20 mouse cellular contexts compared by ENCODE assay signal in genomic region chr12:106904202-106904601, GRCm38 (mm10).
DNase-seq lines count a peak whose midpoint lies in the region; ATAC-seq and TF ChIP-seq lines count a peak whose summit lies in the region.
"Had no signal": no experiment of that assay in that cellular context is flagged by ENCODE, and none has a peak within 500 bp of the region (broad histone marks: within the 10 kb centered on the region; RNA-seq: fewer than 3 reads in every experiment).

No protein-coding gene starts in this region.

- no peak overlapping the region for H3K4me2 ChIP-seq in heart, embryonic 11.5 days
- no peak overlapping the region for H3K4me2 ChIP-seq in kidney, embryonic 14.5 days (replicated peaks; ENCODE audit: low read depth, low read length)
- H3K4me2 ChIP-seq in heart, postnatal 0 days (ENCODE audit: low read depth, low read length) = no peak overlapping the region
- H3K4me2 ChIP-seq in hindbrain, embryonic 11.5 days (replicated peaks; ENCODE audit: low read depth, low read length) = no peak overlapping the region
- H3K4me2 ChIP-seq: embryonic facial prominence, embryonic 15.5 days; liver, embryonic 13.5 days; lung, embryonic 14.5 days; midbrain, embryonic 15.5 days; neural tube, embryonic 12.5 days had no signal

- DNase-seq in heart, adult 18-20 months = peak; percentile 8 to 18
- DNase-seq in kidney, adult 8-10 months = peak; percentile 5 to 11
- DNase-seq in heart, postnatal 0 days (ENCODE audit: low spot score) = peak; percentile 43
- peak; percentile 16 for DNase-seq in heart, postnatal 4 days
- no peak for DNase-seq in hindbrain, embryonic 11.5 days (ENCODE audit: low spot score)
- DNase-seq: cerebellum, adult 11 months; cerebellum, adult 9-11 months; layer of hippocampus, adult 9-11 months; liver, embryonic 13.5 days; lung, embryonic 14.5 days; right cerebral cortex, postnatal 25 days had no signal

- no peaks in the 10 kb centered on the region for H3K36me3 ChIP-seq in heart, embryonic 11.5 days (ENCODE audit: control insufficient read depth, insufficient read depth, low read length)
- no peaks in the 10 kb centered on the region for H3K36me3 ChIP-seq in kidney, embryonic 14.5 days (ENCODE audit: control insufficient read depth, insufficient read depth, low read length)
- H3K36me3 ChIP-seq in heart, postnatal 0 days (replicated peaks; ENCODE audit: control insufficient read depth, insufficient read depth, low read length) = no peaks in the 10 kb centered on the region
- H3K36me3 ChIP-seq in hindbrain, embryonic 11.5 days (ENCODE audit: control insufficient read depth, insufficient read depth, low read length) = no peaks in the 10 kb centered on the region
- H3K36me3 ChIP-seq: embryonic facial prominence, embryonic 15.5 days; hindbrain, embryonic 10.5 days; liver, embryonic 13.5 days; midbrain, embryonic 15.5 days; neural tube, embryonic 12.5 days had no signal

- 50% methylated on average over 5 of the region's 5 CpGs for WGBS in heart, embryonic 11.5 days (ENCODE audit: insufficient replicate concordance)
- 69% methylated on average over 5 of the region's 5 CpGs for WGBS in kidney, embryonic 14.5 days
- WGBS in heart, postnatal 0 days = 28% methylated on average over 5 of the region's 5 CpGs
- 85% methylated on average over 5 of the region's 5 CpGs for WGBS in hindbrain, embryonic 11.5 days

- TF ChIP-seq EP300 in heart, postnatal 0 days (IDR thresholded peaks at IDR 0.05; ENCODE audit: low read depth) = no peak

- H3K4me1 ChIP-seq in heart, embryonic 11.5 days (ENCODE audit: control insufficient read depth, insufficient read depth, low read length) = peaks cover 2% of the 10 kb centered on the region; the same call in 1 of the 2 replicates
- H3K4me1 ChIP-seq in kidney, embryonic 14.5 days (ENCODE audit: control insufficient read depth, insufficient read depth, low read length) = no peaks in the 10 kb centered on the region
- H3K4me1 ChIP-seq in heart, postnatal 0 days (ENCODE audit: control insufficient read depth, insufficient read depth) = peaks cover 13% of the 10 kb centered on the region
- no peaks in the 10 kb centered on the region for H3K4me1 ChIP-seq in hindbrain, embryonic 11.5 days (replicated peaks; ENCODE audit: control insufficient read depth, insufficient read depth, low read length)
- H3K4me1 ChIP-seq: liver, embryonic 13.5 days; midbrain, embryonic 15.5 days; neural tube, embryonic 12.5 days had no signal

- no peaks in the 10 kb centered on the region for H3K9me3 ChIP-seq in heart, embryonic 11.5 days (replicated peaks; ENCODE audit: control insufficient read depth, low read length)
- H3K9me3 ChIP-seq in kidney, embryonic 14.5 days (ENCODE audit: control insufficient read depth, low read length) = no peaks in the 10 kb centered on the region
- no peaks in the 10 kb centered on the region for H3K9me3 ChIP-seq in heart, postnatal 0 days (replicated peaks; ENCODE audit: control insufficient read depth, low read length)
- no peaks in the 10 kb centered on the region for H3K9me3 ChIP-seq in hindbrain, embryonic 11.5 days (ENCODE audit: control insufficient read depth, low read length)
- H3K9me3 ChIP-seq: embryonic facial prominence, embryonic 15.5 days; hindbrain, embryonic 10.5 days; liver, embryonic 13.5 days; midbrain, embryonic 15.5 days; neural tube, embryonic 12.5 days had no signal

- no peak; the same call in 1 of the 2 replicates for ATAC-seq in heart, embryonic 11.5 days (replicated peaks; ENCODE audit: insufficient number of reproducible peaks, low FRiP score, low TSS enrichment)
- no peak for ATAC-seq in kidney, embryonic 14.5 days (ENCODE audit: low FRiP score, low TSS enrichment)
- peak; percentile 80 for ATAC-seq in heart, postnatal 0 days (ENCODE audit: insufficient read depth, low read depth)
- no peak for ATAC-seq in hindbrain, embryonic 11.5 days (ENCODE audit: low FRiP score)
- ATAC-seq: forebrain, embryonic 14.5 days; hindbrain, postnatal 0 days; intestine, embryonic 16.5 days; midbrain, embryonic 15.5 days had no signal

- no peak for TF ChIP-seq CTCF in heart, postnatal 0 days (IDR thresholded peaks at IDR 0.05; ENCODE audit: low read depth)

- H3K4me3 ChIP-seq in heart, embryonic 11.5 days (ENCODE audit: low read depth, low read length) = no peak overlapping the region
- no peak overlapping the region for H3K4me3 ChIP-seq in kidney, embryonic 14.5 days (ENCODE audit: low read length)
- no peak overlapping the region for H3K4me3 ChIP-seq in heart, postnatal 0 days (ENCODE audit: low read depth, low read length)
- no peak overlapping the region for H3K4me3 ChIP-seq in hindbrain, embryonic 11.5 days (ENCODE audit: low read depth, low read length)
- H3K4me3 ChIP-seq: embryonic facial prominence, embryonic 15.5 days; hindbrain, embryonic 10.5 days; liver, embryonic 13.5 days; midbrain, embryonic 15.5 days; neural tube, embryonic 12.5 days had no signal

- no peaks in the 10 kb centered on the region for H3K27me3 ChIP-seq in heart, embryonic 11.5 days (ENCODE audit: control insufficient read depth, insufficient read depth, low read length)
- no peaks in the 10 kb centered on the region for H3K27me3 ChIP-seq in kidney, embryonic 14.5 days (ENCODE audit: control insufficient read depth, insufficient read depth, low read length)
- 0 out of 2 replicates have a peak, but pooled peaks cover 6% of the 10 kb centered on the region for H3K27me3 ChIP-seq in heart, postnatal 0 days (ENCODE audit: control insufficient read depth, insufficient read depth, low read length)
- no peaks in the 10 kb centered on the region for H3K27me3 ChIP-seq in hindbrain, embryonic 11.5 days (ENCODE audit: control insufficient read depth, insufficient read depth, low read length)
- H3K27me3 ChIP-seq: embryonic facial prominence, embryonic 15.5 days; liver, embryonic 13.5 days; midbrain, embryonic 15.5 days; neural tube, embryonic 12.5 days had no signal

- H3K9ac ChIP-seq in heart, embryonic 11.5 days (ENCODE audit: low read depth, low read length) = no peak overlapping the region
- H3K9ac ChIP-seq in kidney, embryonic 14.5 days (ENCODE audit: low read depth, low read length) = no peak overlapping the region
- H3K9ac ChIP-seq in heart, postnatal 0 days (replicated peaks; ENCODE audit: low read depth, low read length) = no peak overlapping the region
- H3K9ac ChIP-seq in hindbrain, embryonic 11.5 days (ENCODE audit: low read depth, low read length) = no peak overlapping the region
- H3K9ac ChIP-seq: embryonic facial prominence, embryonic 15.5 days; liver, embryonic 13.5 days; lung, embryonic 14.5 days; midbrain, embryonic 15.5 days; neural tube, embryonic 12.5 days had no signal

- no peak overlapping the region for H3K27ac ChIP-seq in heart, embryonic 11.5 days (ENCODE audit: low read depth, low read length)
- no peak overlapping the region for H3K27ac ChIP-seq in kidney, embryonic 14.5 days (ENCODE audit: low read depth, low read length)
- H3K27ac ChIP-seq in heart, postnatal 0 days (ENCODE audit: low read depth) = no peak overlapping the region
- no peak overlapping the region for H3K27ac ChIP-seq in hindbrain, embryonic 11.5 days (ENCODE audit: low read depth, low read length)
- H3K27ac ChIP-seq: embryonic facial prominence, embryonic 15.5 days; hindbrain, embryonic 10.5 days; hindbrain, postnatal 0 days; liver, embryonic 13.5 days; midbrain, embryonic 15.5 days; neural tube, embryonic 12.5 days had no signal
